ENCODE assay signal across 18 mouse cellular contexts in the genomic region with DNA sequence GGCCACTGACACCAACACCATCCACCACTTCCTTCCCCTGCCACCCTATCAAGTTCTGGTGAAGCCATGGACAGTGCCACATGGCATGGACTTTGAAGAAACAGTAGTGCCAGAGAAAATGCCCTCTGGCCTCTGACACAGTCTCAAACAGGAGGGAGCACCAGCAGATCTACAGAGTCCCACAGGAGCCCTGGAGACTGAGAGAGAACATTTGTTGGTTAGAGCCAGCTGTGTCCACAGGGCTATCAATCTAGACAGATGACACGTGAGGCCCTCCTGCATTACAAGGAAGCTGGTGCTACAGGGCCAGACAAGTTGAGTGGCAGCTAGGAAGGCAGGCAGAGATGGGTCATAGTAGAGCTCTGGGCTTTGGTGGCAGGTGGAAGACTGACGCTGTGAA. TPM values are rescaled to one million over a fixed set of nuclear protein-coding genes. Genes with fewer than 3 reads are reported as not detected.
DNase-seq lines count a peak whose midpoint lies in the region; ATAC-seq and TF ChIP-seq lines count a peak whose summit lies in the region.
"Had no signal": no experiment of that assay in that cellular context is flagged by ENCODE, and none has a peak within 500 bp of the region (broad histone marks: within the 10 kb centered on the region; RNA-seq: fewer than 3 reads in every experiment).

No protein-coding gene starts in this region.

- no peak overlapping the region; the same call in 1 of the 2 replicates for H3K27ac ChIP-seq in limb, embryonic 13.5 days
- H3K27ac ChIP-seq in limb, embryonic 10.5 days: no peak overlapping the region
- H3K27ac ChIP-seq in limb, embryonic 14.5 days (replicated peaks; ENCODE audit: low read depth, low read length): no peak overlapping the region
- H3K27ac ChIP-seq in stomach, embryonic 14.5 days (ENCODE audit: low read length): no peak overlapping the region
- no peak overlapping the region for H3K27ac ChIP-seq in midbrain, embryonic 14.5 days (replicated peaks; ENCODE audit: low read depth, low read length)
- H3K27ac ChIP-seq: forebrain, embryonic 15.5 days; liver, embryonic 14.5 days; midbrain, embryonic 13.5 days had no signal

- no peaks in the 10 kb centered on the region for H3K9me3 ChIP-seq in limb, embryonic 13.5 days
- no peaks in the 10 kb centered on the region for H3K9me3 ChIP-seq in limb, embryonic 10.5 days (replicated peaks)
- no peaks in the 10 kb centered on the region for H3K9me3 ChIP-seq in limb, embryonic 14.5 days (ENCODE audit: control insufficient read depth, low read length)
- H3K9me3 ChIP-seq in stomach, embryonic 14.5 days (ENCODE audit: control insufficient read depth, low read depth, low read length): no peaks in the 10 kb centered on the region
- H3K9me3 ChIP-seq in midbrain, embryonic 14.5 days (ENCODE audit: control insufficient read depth, low read length): no peaks in the 10 kb centered on the region
- H3K9me3 ChIP-seq: forebrain, embryonic 15.5 days; midbrain, embryonic 13.5 days had no signal

- H3K36me3 ChIP-seq in limb, embryonic 13.5 days: peaks cover 47% of the 10 kb centered on the region
- H3K36me3 ChIP-seq in limb, embryonic 10.5 days: peaks cover 64% of the 10 kb centered on the region
- peaks cover 38% of the 10 kb centered on the region for H3K36me3 ChIP-seq in limb, embryonic 14.5 days (ENCODE audit: control insufficient read depth, insufficient read depth, low read length)
- peaks cover 4% of the 10 kb centered on the region for H3K36me3 ChIP-seq in stomach, embryonic 14.5 days (ENCODE audit: control insufficient read depth, insufficient read depth, low read length)
- peaks cover 24% of the 10 kb centered on the region for H3K36me3 ChIP-seq in midbrain, embryonic 14.5 days (ENCODE audit: control insufficient read depth, insufficient read depth, low read length)

- no peak overlapping the region for H3K4me3 ChIP-seq in limb, embryonic 13.5 days
- H3K4me3 ChIP-seq in limb, embryonic 10.5 days: no peak overlapping the region
- no peak overlapping the region for H3K4me3 ChIP-seq in limb, embryonic 14.5 days (replicated peaks; ENCODE audit: low read length)
- no peak overlapping the region for H3K4me3 ChIP-seq in stomach, embryonic 14.5 days (ENCODE audit: low read depth, low read length)
- no peak overlapping the region for H3K4me3 ChIP-seq in midbrain, embryonic 14.5 days (replicated peaks; ENCODE audit: low read depth, low read length)
- H3K4me3 ChIP-seq: forebrain, embryonic 15.5 days; midbrain, embryonic 13.5 days had no signal

- ATAC-seq in limb, embryonic 13.5 days (ENCODE audit: low FRiP score, low read depth): peak; percentile 30; the same call in 1 of the 2 replicates
- peak; percentile 51; the same call in 1 of the 2 replicates for ATAC-seq in limb, embryonic 14.5 days (ENCODE audit: low FRiP score, low read depth)
- 0 out of 2 replicates have a peak, but pooled peaks have one; percentile 46 for ATAC-seq in stomach, embryonic 14.5 days (ENCODE audit: insufficient number of reproducible peaks, insufficient read depth, low FRiP score, low read depth)
- no peak for ATAC-seq in midbrain, embryonic 14.5 days (ENCODE audit: low FRiP score, low TSS enrichment)
- ATAC-seq: forebrain, embryonic 15.5 days; inflammation-experienced regulatory T-cells, adult 6 months; midbrain, embryonic 13.5 days had no signal

- no peak for TF ChIP-seq POLR2A in limb, embryonic 14.5 days (IDR thresholded peaks at IDR 0.05; ENCODE audit: borderline replicate concordance, extremely low read depth, insufficient read depth, insufficient read length)

- WGBS in limb, embryonic 13.5 days: 60% methylated on average over 2 of the region's 2 CpGs
- whole genome bisulfite sequencing in limb, embryonic 10.5 days: 76% methylated on average over 2 of the region's 2 CpGs
- 61% methylated on average over 2 of the region's 2 CpGs for WGBS in limb, embryonic 14.5 days
- 35% methylated on average over 2 of the region's 2 CpGs for WGBS in stomach, embryonic 14.5 days
- WGBS in midbrain, embryonic 14.5 days: 82% methylated on average over 2 of the region's 2 CpGs

- peak overlapping the region; percentile 25; the same call in 1 of the 2 replicates for H3K9ac ChIP-seq in limb, embryonic 13.5 days
- no peak overlapping the region for H3K9ac ChIP-seq in limb, embryonic 14.5 days (ENCODE audit: low read depth, low read length, severe bottlenecking)
- H3K9ac ChIP-seq in stomach, embryonic 14.5 days (replicated peaks; ENCODE audit: low read depth, low read length): no peak overlapping the region
- H3K9ac ChIP-seq in midbrain, embryonic 14.5 days (replicated peaks; ENCODE audit: low read length): no peak overlapping the region
- H3K9ac ChIP-seq: forebrain, embryonic 15.5 days; liver, embryonic 14.5 days; midbrain, embryonic 13.5 days had no signal

- H3K4me2 ChIP-seq in limb, embryonic 13.5 days (replicated peaks): no peak overlapping the region
- no peak overlapping the region for H3K4me2 ChIP-seq in limb, embryonic 14.5 days (replicated peaks; ENCODE audit: low read depth, low read length, severe bottlenecking)
- H3K4me2 ChIP-seq in stomach, embryonic 14.5 days (replicated peaks; ENCODE audit: low read depth, low read length): no peak overlapping the region
- H3K4me2 ChIP-seq in midbrain, embryonic 14.5 days (ENCODE audit: low read length): no peak overlapping the region
- H3K4me2 ChIP-seq: forebrain, embryonic 15.5 days; midbrain, embryonic 13.5 days had no signal

- peak; percentile 24 for DNase-seq in adrenal gland, adult 2 months
- no peak for DNase-seq in adrenal gland, adult 18-20 months (ENCODE audit: low spot score in 2 of 2)
- DNase-seq in limb, embryonic 10.5 days (ENCODE audit: low spot score): no peak
- no peak for DNase-seq in limb, embryonic 14.5 days (ENCODE audit: low spot score)
- no peak for DNase-seq in midbrain, embryonic 14.5 days
- DNase-seq in urinary bladder, postnatal 4 days (ENCODE audit: low spot score in 2 of 2): no peak
- DNase-seq: cerebellum, adult 8-10 months; heart, postnatal 4 days; retina, postnatal 1 day; thymus, postnatal 14 days had no signal

- no peaks in the 10 kb centered on the region for H3K27me3 ChIP-seq in limb, embryonic 13.5 days
- no peaks in the 10 kb centered on the region for H3K27me3 ChIP-seq in limb, embryonic 10.5 days (ENCODE audit: low read depth, poor library complexity, severe bottlenecking)
- no peaks in the 10 kb centered on the region for H3K27me3 ChIP-seq in limb, embryonic 14.5 days (ENCODE audit: control insufficient read depth, insufficient read depth, low read length)
- H3K27me3 ChIP-seq in stomach, embryonic 14.5 days (ENCODE audit: control insufficient read depth, insufficient read depth, low read length): no peaks in the 10 kb centered on the region
- no peaks in the 10 kb centered on the region for H3K27me3 ChIP-seq in midbrain, embryonic 14.5 days (ENCODE audit: control insufficient read depth, insufficient read depth, low read length)
- H3K27me3 ChIP-seq: forebrain, embryonic 15.5 days; midbrain, embryonic 13.5 days had no signal

- H3K4me1 ChIP-seq in limb, embryonic 13.5 days: no peaks in the 10 kb centered on the region; the same call in 1 of the 2 replicates
- peaks cover 3% of the 10 kb centered on the region; the same call in 1 of the 2 replicates for H3K4me1 ChIP-seq in limb, embryonic 10.5 days
- peaks cover 2% of the 10 kb centered on the region; the same call in 1 of the 2 replicates for H3K4me1 ChIP-seq in limb, embryonic 14.5 days (ENCODE audit: control insufficient read depth, insufficient read depth, low read length)
- peaks cover 12% of the 10 kb centered on the region; the same call in 1 of the 2 replicates for H3K4me1 ChIP-seq in stomach, embryonic 14.5 days (ENCODE audit: control insufficient read depth, insufficient read depth, low read length)
- H3K4me1 ChIP-seq in midbrain, embryonic 14.5 days (ENCODE audit: control insufficient read depth, insufficient read depth, low read length): no peaks in the 10 kb centered on the region

RNA-seq across cellular contexts. Expression of gene Ppp1r37, which starts 10.4 kb away (rescaled TPM):
- 10 to 100 TPM; 68.3 to 70.8 TPM for total RNA-seq in adrenal gland, adult 2 months (2021)
- polyA plus RNA-seq in adrenal gland, adult 2 months (2012; rRNA removed): 159 and 163 TPM in 2 replicates
- total RNA-seq in adrenal gland, adult 18-20 months (2021): 10 to 100 TPM; 72.8 to 73.6 TPM
- 22.4 and 26.2 TPM in 2 replicates for polyA plus RNA-seq in limb, embryonic 13.5 days (2015; fragmentation: Nextera tagmentation; extraction: Ambion mirVana)
- polyA plus RNA-seq in limb, embryonic 10.5 days (2016; fragmentation: Nextera tagmentation; extraction: Ambion mirVana): 25.9 and 27.2 TPM in 2 replicates
- polyA plus RNA-seq in limb, embryonic 14.5 days (2012; rRNA removed): 84.9 and 118 TPM in 2 replicates
- 5.6 and 6.4 TPM in 2 replicates for polyA plus RNA-seq in limb, embryonic 14.5 days (2014; fragmentation: Nextera tagmentation; extraction: Ambion mirVana)
- polyA plus RNA-seq in stomach, embryonic 14.5 days (2014; fragmentation: Nextera tagmentation; extraction: Ambion mirVana): 6.3 and 7.1 TPM in 2 replicates
- polyA plus RNA-seq in midbrain, embryonic 14.5 days (2014; fragmentation: Nextera tagmentation; extraction: Ambion mirVana): 9.5 and 31.7 TPM in 2 replicates

RNA-seq across cellular contexts. Expression of gene Zfp296, which starts 24.6 kb away (rescaled TPM):
- under 1 TPM; 0.69 to 0.98 TPM for total RNA-seq in adrenal gland, adult 2 months (2021)
- polyA plus RNA-seq in adrenal gland, adult 2 months (2012; rRNA removed): 3.1 and 3.4 TPM in 2 replicates
- total RNA-seq in adrenal gland, adult 18-20 months (2021): 1 to 10 TPM in 1 of 2 experiments, under 1 TPM in 1; 0.46 to 1.2 TPM
- polyA plus RNA-seq in limb, embryonic 13.5 days (2015; fragmentation: Nextera tagmentation; extraction: Ambion mirVana): 0.36 and 0.73 TPM in 2 replicates
- 0.71 and 0.93 TPM in 2 replicates for polyA plus RNA-seq in limb, embryonic 10.5 days (2016; fragmentation: Nextera tagmentation; extraction: Ambion mirVana)
- 2.2 and 2.7 TPM in 2 replicates for polyA plus RNA-seq in limb, embryonic 14.5 days (2012; rRNA removed)
- polyA plus RNA-seq in limb, embryonic 14.5 days (2014; fragmentation: Nextera tagmentation; extraction: Ambion mirVana): 0.68 and 1.8 TPM in 2 replicates
- polyA plus RNA-seq in stomach, embryonic 14.5 days (2014; fragmentation: Nextera tagmentation; extraction: Ambion mirVana): 1.2 and 2.1 TPM in 2 replicates
- 0.22 and 0.32 TPM in 2 replicates for polyA plus RNA-seq in midbrain, embryonic 14.5 days (2014; fragmentation: Nextera tagmentation; extraction: Ambion mirVana)

RNA-seq across cellular contexts. Expression of gene Gemin7, which starts 25.0 kb away (rescaled TPM):
- total RNA-seq in adrenal gland, adult 2 months (2021): 10 to 100 TPM; 83.8 to 84.2 TPM
- polyA plus RNA-seq in adrenal gland, adult 2 months (2012; rRNA removed): 177 and 183 TPM in 2 replicates
- 10 to 100 TPM; 66.7 to 85.1 TPM for total RNA-seq in adrenal gland, adult 18-20 months (2021)
- 167 and 179 TPM in 2 replicates for polyA plus RNA-seq in limb, embryonic 13.5 days (2015; fragmentation: Nextera tagmentation; extraction: Ambion mirVana)
- 196 and 201 TPM in 2 replicates for polyA plus RNA-seq in limb, embryonic 10.5 days (2016; fragmentation: Nextera tagmentation; extraction: Ambion mirVana)
- polyA plus RNA-seq in limb, embryonic 14.5 days (2012; rRNA removed): 70.6 and 75.8 TPM in 2 replicates
- polyA plus RNA-seq in limb, embryonic 14.5 days (2014; fragmentation: Nextera tagmentation; extraction: Ambion mirVana): 171 TPM in 2 replicates
- 163 and 180 TPM in 2 replicates for polyA plus RNA-seq in stomach, embryonic 14.5 days (2014; fragmentation: Nextera tagmentation; extraction: Ambion mirVana)
- 140 and 154 TPM in 2 replicates for polyA plus RNA-seq in midbrain, embryonic 14.5 days (2014; fragmentation: Nextera tagmentation; extraction: Ambion mirVana)

RNA-seq across cellular contexts. Expression of gene Nkpd1, which starts 34.8 kb away (rescaled TPM):
- under 1 TPM in 1 of 2 experiments, not detected in 1; 0.14 TPM for total RNA-seq in adrenal gland, adult 2 months (2021)
- 0.38 and 0.64 TPM in 2 replicates for polyA plus RNA-seq in adrenal gland, adult 2 months (2012; rRNA removed)
- total RNA-seq in adrenal gland, adult 18-20 months (2021): under 1 TPM in 1 of 2 experiments, not detected in 1; 0.17 TPM
- polyA plus RNA-seq in limb, embryonic 13.5 days (2015; fragmentation: Nextera tagmentation; extraction: Ambion mirVana): 0.10 and 0.11 TPM in 2 replicates
- polyA plus RNA-seq in limb, embryonic 10.5 days (2016; fragmentation: Nextera tagmentation; extraction: Ambion mirVana): 0.10 and 0.11 TPM in 2 replicates
- 0.29 and 0.36 TPM in 2 replicates for polyA plus RNA-seq in limb, embryonic 14.5 days (2012; rRNA removed)
- polyA plus RNA-seq in limb, embryonic 14.5 days (2014; fragmentation: Nextera tagmentation; extraction: Ambion mirVana): 0.17 and 0.22 TPM in 2 replicates
- polyA plus RNA-seq in stomach, embryonic 14.5 days (2014; fragmentation: Nextera tagmentation; extraction: Ambion mirVana): not detected in 2 replicates
- polyA plus RNA-seq in midbrain, embryonic 14.5 days (2014; fragmentation: Nextera tagmentation; extraction: Ambion mirVana): 0.51 and 0.74 TPM in 2 replicates
- total RNA-seq: gastrocnemius, adult 18-20 months; heart, adult 8-10 months; heart, postnatal 4 days had no signal
- polyA plus RNA-seq: inflammation-experienced regulatory T-cells, adult 6 months had no signal

RNA-seq across cellular contexts. Expression of gene Trappc6a, which starts 44.2 kb away (rescaled TPM):
- 10 to 100 TPM; 70.2 to 81.4 TPM for total RNA-seq in adrenal gland, adult 2 months (2021)
- 253 and 254 TPM in 2 replicates for polyA plus RNA-seq in adrenal gland, adult 2 months (2012; rRNA removed)
- 10 to 100 TPM; 70.0 to 92.4 TPM for total RNA-seq in adrenal gland, adult 18-20 months (2021)
- polyA plus RNA-seq in limb, embryonic 13.5 days (2015; fragmentation: Nextera tagmentation; extraction: Ambion mirVana): 67.5 and 67.8 TPM in 2 replicates
- polyA plus RNA-seq in limb, embryonic 10.5 days (2016; fragmentation: Nextera tagmentation; extraction: Ambion mirVana): 74.0 and 90.5 TPM in 2 replicates
- 58.0 and 71.6 TPM in 2 replicates for polyA plus RNA-seq in limb, embryonic 14.5 days (2012; rRNA removed)
- 70.2 and 79.8 TPM in 2 replicates for polyA plus RNA-seq in limb, embryonic 14.5 days (2014; fragmentation: Nextera tagmentation; extraction: Ambion mirVana)
- 83.4 and 89.0 TPM in 2 replicates for polyA plus RNA-seq in stomach, embryonic 14.5 days (2014; fragmentation: Nextera tagmentation; extraction: Ambion mirVana)
- polyA plus RNA-seq in midbrain, embryonic 14.5 days (2014; fragmentation: Nextera tagmentation; extraction: Ambion mirVana): 30.1 and 36.6 TPM in 2 replicates
